ENCODE assay signal across 8 mouse cellular contexts in genomic region chr11:116580031-116580652, GRCm38 (mm10). TPM values are rescaled to one million over a fixed set of nuclear protein-coding genes. Genes with fewer than 3 reads are reported as not detected.
DNase-seq lines count a peak whose midpoint lies in the region; ATAC-seq and TF ChIP-seq lines count a peak whose summit lies in the region.

No protein-coding gene starts in this region.

- no peak for DNase-seq in kidney, postnatal 36 days
- no peak for DNase-seq in urinary bladder, postnatal 36 days (ENCODE audit: low spot score in 2 of 2)
- no peak for DNase-seq in left cerebral cortex, postnatal 4 days
- DNase-seq in kidney, adult 18-20 months, result no peak

- no peak for ATAC-seq in kidney, embryonic 15.5 days (replicated peaks; ENCODE audit: low FRiP score)
- peak; percentile 21; the same call in 1 of the 2 replicates for ATAC-seq in hindbrain, embryonic 12.5 days (ENCODE audit: low FRiP score)
- ATAC-seq in midbrain, embryonic 13.5 days, result peak; percentile 18

- H3K9me3 ChIP-seq in kidney, embryonic 15.5 days (replicated peaks), result no peaks in the 10 kb centered on the region
- no peaks in the 10 kb centered on the region for H3K9me3 ChIP-seq in hindbrain, embryonic 12.5 days (replicated peaks)
- no peaks in the 10 kb centered on the region for H3K9me3 ChIP-seq in midbrain, embryonic 13.5 days

- H3K4me3 ChIP-seq in kidney, embryonic 15.5 days (replicated peaks), result peak overlapping the region; percentile 99
- H3K4me3 ChIP-seq in bone marrow macrophage, adult 2 months (ENCODE audit: insufficient read depth, low read length), result peak overlapping the region; percentile 95
- H3K4me3 ChIP-seq in hindbrain, embryonic 12.5 days, result peak overlapping the region; percentile 96
- peak overlapping the region; percentile 95 for H3K4me3 ChIP-seq in midbrain, embryonic 13.5 days (replicated peaks)

- H3K27me3 ChIP-seq in kidney, embryonic 15.5 days, result no peaks in the 10 kb centered on the region
- no peaks in the 10 kb centered on the region for H3K27me3 ChIP-seq in hindbrain, embryonic 12.5 days
- no peaks in the 10 kb centered on the region for H3K27me3 ChIP-seq in midbrain, embryonic 13.5 days

- H3K4me2 ChIP-seq in kidney, embryonic 15.5 days, result peak overlapping the region; percentile 88
- peak overlapping the region; percentile 54 for H3K4me2 ChIP-seq in hindbrain, embryonic 12.5 days (replicated peaks)
- peak overlapping the region; percentile 74 for H3K4me2 ChIP-seq in midbrain, embryonic 13.5 days (replicated peaks)

- WGBS in kidney, embryonic 15.5 days, result 24% methylated on average over 10 of the region's 10 CpGs
- WGBS in hindbrain, embryonic 12.5 days, result 22% methylated on average over 10 of the region's 10 CpGs
- 23% methylated on average over 10 of the region's 10 CpGs for WGBS in midbrain, embryonic 13.5 days

- no peak for TF ChIP-seq CTCF in bone marrow macrophage, adult 2 months (IDR thresholded peaks at IDR 0.05; ENCODE audit: low read depth, low read length)

- no peak for TF ChIP-seq POLR2A in bone marrow macrophage, adult 2 months (IDR thresholded peaks at IDR 0.05; ENCODE audit: borderline replicate concordance, low read depth, low read length)

- peak overlapping the region; percentile 92 for H3K9ac ChIP-seq in kidney, embryonic 15.5 days
- H3K9ac ChIP-seq in hindbrain, embryonic 12.5 days, result peak overlapping the region; percentile 92
- peak overlapping the region; percentile 94 for H3K9ac ChIP-seq in midbrain, embryonic 13.5 days (replicated peaks)

- H3K36me3 ChIP-seq in kidney, embryonic 15.5 days, result no peaks in the 10 kb centered on the region
- H3K36me3 ChIP-seq in hindbrain, embryonic 12.5 days, result no peaks in the 10 kb centered on the region
- no peaks in the 10 kb centered on the region; the same call in 1 of the 2 replicates for H3K36me3 ChIP-seq in midbrain, embryonic 13.5 days

- intact Hi-C loops in left cerebral cortex, postnatal 4 days (cut with DNase I), result no loop called here

- no peak overlapping the region for H3K27ac ChIP-seq in kidney, embryonic 15.5 days
- H3K27ac ChIP-seq in bone marrow macrophage, adult 2 months (ENCODE audit: insufficient read depth, low read depth, low read length), result no peak overlapping the region
- H3K27ac ChIP-seq in hindbrain, embryonic 12.5 days, result peak overlapping the region; percentile 93
- peak overlapping the region; percentile 95 for H3K27ac ChIP-seq in midbrain, embryonic 13.5 days

- peaks cover 37% of the 10 kb centered on the region for H3K4me1 ChIP-seq in kidney, embryonic 15.5 days
- H3K4me1 ChIP-seq in bone marrow macrophage, adult 2 months (ENCODE audit: control insufficient read depth, insufficient read depth, low read length), result peaks cover 7% of the 10 kb centered on the region
- H3K4me1 ChIP-seq in hindbrain, embryonic 12.5 days, result peaks cover 41% of the 10 kb centered on the region
- H3K4me1 ChIP-seq in midbrain, embryonic 13.5 days (replicated peaks), result peaks cover 47% of the 10 kb centered on the region

RNA-seq across cellular contexts. Expression of gene Ube2o, which starts 1.1 kb away (rescaled TPM):
- 7.3 and 7.4 TPM in 2 replicates for polyA plus RNA-seq in kidney, embryonic 15.5 days (2015; fragmentation: Nextera tagmentation; extraction: Ambion mirVana)
- 6.2 and 8.0 TPM in 2 replicates for polyA plus RNA-seq in bone marrow macrophage, adult 2 months (2012; ENCODE audit: insufficient read depth, insufficient read length, missing spikeins)
- polyA plus RNA-seq in hindbrain, embryonic 12.5 days (2016; fragmentation: Nextera tagmentation; extraction: Ambion mirVana), result 23.6 and 27.6 TPM in 2 replicates
- 12.3 and 12.7 TPM in 2 replicates for polyA plus RNA-seq in midbrain, embryonic 13.5 days (2015; fragmentation: Nextera tagmentation; extraction: Ambion mirVana)
- 100 to 1,000 TPM; 115 to 128 TPM for total RNA-seq in left cerebral cortex, postnatal 4 days (2021)

RNA-seq across cellular contexts. Expression of gene Aanat, which starts 6.1 kb away (rescaled TPM):
- not detected in 2 replicates for polyA plus RNA-seq in kidney, embryonic 15.5 days (2015; fragmentation: Nextera tagmentation; extraction: Ambion mirVana)
- polyA plus RNA-seq in bone marrow macrophage, adult 2 months (2012; ENCODE audit: insufficient read depth, insufficient read length, missing spikeins), result not detected in 2 replicates
- polyA plus RNA-seq in hindbrain, embryonic 12.5 days (2016; fragmentation: Nextera tagmentation; extraction: Ambion mirVana), result 0.15 TPM in 1 of 2 replicates, not detected in the other
- polyA plus RNA-seq in midbrain, embryonic 13.5 days (2015; fragmentation: Nextera tagmentation; extraction: Ambion mirVana), result 0.22 and 0.34 TPM in 2 replicates
- under 1 TPM; 0.52 to 0.96 TPM for total RNA-seq in left cerebral cortex, postnatal 4 days (2021)

RNA-seq across cellular contexts. Expression of gene Rhbdf2, which starts 46.7 kb away (rescaled TPM):
- 9.5 and 9.8 TPM in 2 replicates for polyA plus RNA-seq in kidney, embryonic 15.5 days (2015; fragmentation: Nextera tagmentation; extraction: Ambion mirVana)
- polyA plus RNA-seq in bone marrow macrophage, adult 2 months (2012; ENCODE audit: insufficient read depth, insufficient read length, missing spikeins), result 37.5 and 39.0 TPM in 2 replicates
- 3.7 and 4.5 TPM in 2 replicates for polyA plus RNA-seq in hindbrain, embryonic 12.5 days (2016; fragmentation: Nextera tagmentation; extraction: Ambion mirVana)
- polyA plus RNA-seq in midbrain, embryonic 13.5 days (2015; fragmentation: Nextera tagmentation; extraction: Ambion mirVana), result 0.76 and 0.77 TPM in 2 replicates
- 1 to 10 TPM in 1 of 2 experiments, under 1 TPM in 1; 0.90 to 1.5 TPM for total RNA-seq in left cerebral cortex, postnatal 4 days (2021)

RNA-seq across cellular contexts. Expression of gene Sphk1, which starts 49.4 kb away (rescaled TPM):
- polyA plus RNA-seq in kidney, embryonic 15.5 days (2015; fragmentation: Nextera tagmentation; extraction: Ambion mirVana), result 4.1 and 6.3 TPM in 2 replicates
- not detected in 2 replicates for polyA plus RNA-seq in bone marrow macrophage, adult 2 months (2012; ENCODE audit: insufficient read depth, insufficient read length, missing spikeins)
- 8.9 and 10.2 TPM in 2 replicates for polyA plus RNA-seq in hindbrain, embryonic 12.5 days (2016; fragmentation: Nextera tagmentation; extraction: Ambion mirVana)
- 3.1 and 3.2 TPM in 2 replicates for polyA plus RNA-seq in midbrain, embryonic 13.5 days (2015; fragmentation: Nextera tagmentation; extraction: Ambion mirVana)
- total RNA-seq in left cerebral cortex, postnatal 4 days (2021), result 1 to 10 TPM; 4.8 to 6.7 TPM

Comparison
In these comparisons a context has a peak if more than half of its experiments do, and no peak if none do; other contexts are left out.
1. H3K27ac ChIP-seq: peak in hindbrain, embryonic 12.5 days (single experiment) and midbrain, embryonic 13.5 days (single experiment); none in kidney, embryonic 15.5 days (single experiment) and bone marrow macrophage, adult 2 months (single experiment).
2. Peak in every context shown above with its lines, with median percentiles within 50 percentile points of each other: H3K4me2 ChIP-seq, H3K4me3 ChIP-seq and H3K9ac ChIP-seq.